Mouse (Mus musculus): ENCODE measurements around the gene Gm49661. TPM values are rescaled to one million over a fixed set of nuclear protein-coding genes. Genes with fewer than 3 reads are reported as not detected.

Gene Gm49661
- total RNA-seq, 2 experiments from 2014 or later: not detected

GRCm38 (mm10) chr8:84937620-84938485, 31.4 kb downstream of the Gm49661 start:
- DNase-seq (ENCODE audit: low spot score): no peak
- intact Hi-C loops (cut with DNase I): no loop called here

GRCm38 (mm10) chr8:84936962-84937546, 32.2 kb downstream of the Gm49661 start, which contains the start of gene Mast1:
Mast1 (minus strand) TSS chr8:84937359.
- no peak for DNase-seq (ENCODE audit: low spot score)
- intact Hi-C loops (cut with DNase I): no loop called here

GRCm38 (mm10) chr8:84936041-84936961, 32.9 kb downstream of the Gm49661 start:
- intact Hi-C loops (cut with DNase I): no loop called here
- no peak for DNase-seq (ENCODE audit: low spot score)

- no peak for DNase-seq (ENCODE audit: low spot score)
- intact Hi-C loops (cut with DNase I): no loop called here
Observed at GRCm38 (mm10) chr8:84935489-84935888, 33.7 kb downstream of the Gm49661 start.

- intact Hi-C loops (cut with DNase I): no loop called here
Observed at GRCm38 (mm10) chr8:84934860-84935259, 34.4 kb downstream of the Gm49661 start.

GRCm38 (mm10) chr8:84933767-84934559, 35.3 kb downstream of the Gm49661 start:
- intact Hi-C loops (cut with DNase I): no loop called here
- no peak for DNase-seq (ENCODE audit: low spot score)

More at GRCm38 (mm10) chr8:84934860-84935259, 34.4 kb downstream of the Gm49661 start:
- no peak for DNase-seq (ENCODE audit: low spot score)

GRCm38 (mm10) chr8:84930582-84930981, 38.7 kb downstream of the Gm49661 start:
- DNase-seq (ENCODE audit: low spot score): no peak
- intact Hi-C loops (cut with DNase I): no loop called here

- intact Hi-C loops (cut with DNase I): loop anchor here (2.0 kb wide), 1 partner anchor 68 kb away; no protein-coding TSS in a partner anchor
- DNase-seq (ENCODE audit: low spot score): no peak
Observed at GRCm38 (mm10) chr8:84928456-84929306, 40.6 kb downstream of the Gm49661 start.

- intact Hi-C loops (cut with DNase I): no loop called here
Observed at GRCm38 (mm10) chr8:84927513-84927912, 41.7 kb downstream of the Gm49661 start.

GRCm38 (mm10) chr8:84925557-84925956, 43.7 kb downstream of the Gm49661 start:
- no peak for DNase-seq (ENCODE audit: low spot score)
- intact Hi-C loops (cut with DNase I): no loop called here

More at GRCm38 (mm10) chr8:84927513-84927912, 41.7 kb downstream of the Gm49661 start:
- DNase-seq (ENCODE audit: low spot score): no peak

- DNase-seq (ENCODE audit: low spot score): no peak
Observed at GRCm38 (mm10) chr8:84921596-84921995, 47.6 kb downstream of the Gm49661 start.

GRCm38 (mm10) chr8:84918646-84919045, 50.6 kb downstream of the Gm49661 start:
- intact Hi-C loops (cut with DNase I): no loop called here
- DNase-seq (ENCODE audit: low spot score): no peak

More at GRCm38 (mm10) chr8:84921596-84921995, 47.6 kb downstream of the Gm49661 start:
- intact Hi-C loops (cut with DNase I): no loop called here

- intact Hi-C loops (cut with DNase I): no loop called here
- DNase-seq (ENCODE audit: low spot score): no peak
Observed at GRCm38 (mm10) chr8:84917781-84918180, 51.5 kb downstream of the Gm49661 start.

Small RNAs within 50 kb of the gene (microRNA-seq; reads per million reads assigned to microRNA genes)
- not detected for gene Gm24197

Other genes with a start within 250 kb of the Gm49661 start
- under 1 TPM in 1 of 2 experiments, not detected in 1; 0.39 TPM for gene G430095P16Rik, start 246.4 kb downstream of the Gm49661 start, total RNA-seq (2021)
- 100 to 1,000 TPM; 287 to 311 TPM for gene Nfix, start 169.1 kb downstream of the Gm49661 start, total RNA-seq (2021)
- gene Dand5, start 146.6 kb downstream of the Gm49661 start, total RNA-seq (2021): 10 to 100 TPM in 1 of 2 experiments, 1 to 10 TPM in 1; 9.6 to 10.3 TPM
- gene Gadd45gip1, start 137.9 kb downstream of the Gm49661 start, total RNA-seq (2021): 10 to 100 TPM; 28.9 to 30.0 TPM
- gene Rad23a, start 128.8 kb downstream of the Gm49661 start, total RNA-seq (2021): 10 to 100 TPM; 80.8 to 81.1 TPM
- 100 to 1,000 TPM; 365 to 441 TPM for gene Calr, start 122.5 kb downstream of the Gm49661 start, total RNA-seq (2021)
- 10 to 100 TPM; 24.7 to 25.5 TPM for gene Farsa, start 112.4 kb downstream of the Gm49661 start, total RNA-seq (2021)
- 1 to 10 TPM; 2.3 to 3.0 TPM for gene Syce2, start 97.3 kb downstream of the Gm49661 start, total RNA-seq (2021)
- 10 to 100 TPM; 63.1 to 68.2 TPM for gene Gcdh, start 75.5 kb downstream of the Gm49661 start, total RNA-seq (2021)
- gene Klf1, start 67.5 kb downstream of the Gm49661 start, total RNA-seq (2021): not detected
- 1 to 10 TPM; 7.7 to 7.9 TPM for gene Dnase2a, start 60.9 kb downstream of the Gm49661 start, total RNA-seq (2021)
- gene Mast1, start 32.1 kb downstream of the Gm49661 start, total RNA-seq (2021): under 1 TPM; 0.08 to 0.14 TPM
- not detected for gene Rtbdn, start 22.4 kb downstream of the Gm49661 start, total RNA-seq (2021)
- gene Prdx2, start 154 bp upstream of the Gm49661 start, total RNA-seq (2021): 100 to 1,000 TPM; 650 to 659 TPM
- 10 to 100 TPM; 45.2 to 48.2 TPM for gene Rnaseh2a, start 334 bp upstream of the Gm49661 start, total RNA-seq (2021)
- gene Junb, start 9.3 kb upstream of the Gm49661 start, total RNA-seq (2021): 10 to 100 TPM; 13.8 to 17.2 TPM
- 1 to 10 TPM; 2.0 to 2.1 TPM for gene Hook2, start 21.2 kb upstream of the Gm49661 start, total RNA-seq (2021)
- not detected for gene Best2, start 45.1 kb upstream of the Gm49661 start, total RNA-seq (2021)
- 10 to 100 TPM; 65.0 to 67.4 TPM for gene Asna1, start 55.8 kb upstream of the Gm49661 start, total RNA-seq (2021)
- 10 to 100 TPM; 82.7 to 88.7 TPM for gene Trir, start 57.4 kb upstream of the Gm49661 start, total RNA-seq (2021)
- gene Tnpo2, start 67.5 kb upstream of the Gm49661 start, total RNA-seq (2021): 10 to 100 TPM; 28.0 to 28.7 TPM
- 1 to 10 TPM; 3.5 to 4.6 TPM for gene Fbxw9, start 90.6 kb upstream of the Gm49661 start, total RNA-seq (2021)
- gene Gm5741, start 98.5 kb upstream of the Gm49661 start, total RNA-seq (2021): not detected
- 10 to 100 TPM; 26.4 to 26.5 TPM for gene Dhps, start 102.3 kb upstream of the Gm49661 start, total RNA-seq (2021)
- gene Wdr83os, start 111.3 kb upstream of the Gm49661 start, total RNA-seq (2021): 10 to 100 TPM; 39.4 to 43.1 TPM
- gene Wdr83, start 111.9 kb upstream of the Gm49661 start, total RNA-seq (2021): 10 to 100 TPM; 31.8 to 35.3 TPM
- 10 to 100 TPM; 24.7 to 26.5 TPM for gene Man2b1, start 113.8 kb upstream of the Gm49661 start, total RNA-seq (2021)
- 1 to 10 TPM; 2.1 to 2.6 TPM for gene Zfp791, start 153.7 kb upstream of the Gm49661 start, total RNA-seq (2021)
- gene Cks1brt, start 182.5 kb upstream of the Gm49661 start, total RNA-seq (2021): not detected

Measured in heart, postnatal 25 days (tissue).